Mouse (Mus musculus) spleen, adult 2 months (tissue): ENCODE data around the gene Gsdme.

Experiments
- CTCF ChIP-seq: fragments of 200-500 bp; IDR thresholded peaks from 2 replicates; pipeline ENCODE4 v1.5.1; 2011; ENCODE audit warnings: mild to moderate bottlenecking, inconsistent platforms; ENCODE audit not compliant: insufficient read depth, insufficient read length, insufficient replicate concordance; ENCODE audit errors: extremely low read depth
- POLR2A ChIP-seq: fragments of 200-500 bp; IDR thresholded peaks from 2 replicates; pipeline ENCODE4 v1.6.1; 2011; ENCODE audit warnings: low read depth, low read length, inconsistent platforms

- TF ChIP-seq CTCF (no peak), POLR2A (no peak)
Measured at GRCm38 (mm10) chr6:50297671-50298070, 34.0 kb upstream of the Gsdme start.
